Mouse (Mus musculus) activated CD4-positive, CD25-positive, alpha-beta regulatory T cell, adult 4 months (primary cell): Measurements from ENCODE around the gene Bckdha. TPM values are rescaled to one million over a fixed set of nuclear protein-coding genes. Genes with fewer than 3 reads are reported as not detected.

Experiments used
- ATAC-seq: one replicate; pipeline ENCODE4 v1.8.0; 2017
- polyA plus RNA-seq, 2 experiments: library from polyadenylated mRNA; unstranded; fragments of 100-300 nt; shearing (Covaris generic); gene quantifications; one replicate each; pipeline ENCODE4 v1.2.1; 2017

Gene Bckdha
- polyA plus RNA-seq, 2 experiments from 2014 or later = 15.3 to 15.8 TPM

DNA sequence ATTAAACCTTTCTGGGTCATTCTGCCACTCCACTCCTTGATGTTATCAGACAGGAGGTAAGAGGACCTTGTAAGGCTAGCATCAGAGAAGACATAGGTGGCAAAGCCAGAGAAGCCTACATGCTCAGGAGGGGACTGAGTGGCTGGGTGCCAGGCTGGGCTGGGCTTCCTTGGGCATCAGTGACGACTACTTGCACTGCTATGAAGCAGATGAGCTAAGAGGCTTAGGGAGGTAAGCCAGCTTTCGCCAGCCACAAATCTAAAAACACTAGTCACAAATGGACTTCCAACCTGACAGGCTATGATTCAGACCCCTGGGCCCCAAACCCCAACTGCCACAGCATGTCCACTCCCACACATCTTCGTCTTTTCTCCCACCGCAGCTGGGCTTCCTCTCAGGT is 14.2 kb downstream of the Bckdha start:
- no peak for ATAC-seq

DNA sequence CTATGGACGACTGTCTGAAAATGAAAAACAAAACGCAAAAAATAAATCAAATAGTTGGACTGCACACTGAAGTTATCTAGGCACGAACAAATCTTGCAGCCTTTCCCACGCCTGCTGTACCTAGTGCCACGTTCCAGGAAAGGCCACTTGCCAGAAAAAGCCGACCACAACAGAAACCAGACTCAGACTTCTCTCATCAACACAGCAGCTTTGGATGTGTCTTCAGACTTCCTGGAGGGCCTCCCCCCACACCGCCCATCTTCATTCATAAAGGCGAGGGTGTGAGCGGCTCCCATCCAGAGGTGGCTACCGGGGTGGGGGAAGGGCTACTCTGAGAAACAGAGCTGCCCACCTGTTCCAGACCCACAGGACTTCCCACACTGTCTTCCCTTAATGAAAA is 14.6 kb downstream of the Bckdha start:
- ATAC-seq = no peak

- no peak for ATAC-seq
Measured at GRCm38 (mm10) chr7:25639754-25640153, 19.0 kb downstream of the Bckdha start.

DNA sequence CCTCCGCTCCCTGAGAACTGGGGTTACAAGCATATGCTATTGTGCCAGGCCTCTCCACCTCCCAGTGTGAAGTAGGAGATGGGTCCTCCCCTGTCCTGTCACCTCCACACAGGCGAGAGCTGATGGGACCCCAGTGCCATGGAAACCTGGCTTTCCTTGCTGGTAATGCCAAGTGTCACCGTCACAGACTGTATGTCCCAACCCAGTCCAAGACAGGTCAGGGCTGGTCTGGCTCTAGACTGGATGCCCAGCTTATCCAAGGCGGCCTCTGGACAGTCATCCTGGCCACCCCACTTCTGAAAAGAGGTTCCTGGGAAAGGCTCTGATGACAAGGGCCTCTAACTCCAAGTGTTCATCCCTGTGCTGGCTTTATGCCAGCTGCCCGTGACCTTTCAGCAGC is 21.7 kb downstream of the Bckdha start:
- ATAC-seq = no peak

- ATAC-seq = no peak
Measured at GRCm38 (mm10) chr7:25636373-25636772, 22.4 kb downstream of the Bckdha start.

DNA sequence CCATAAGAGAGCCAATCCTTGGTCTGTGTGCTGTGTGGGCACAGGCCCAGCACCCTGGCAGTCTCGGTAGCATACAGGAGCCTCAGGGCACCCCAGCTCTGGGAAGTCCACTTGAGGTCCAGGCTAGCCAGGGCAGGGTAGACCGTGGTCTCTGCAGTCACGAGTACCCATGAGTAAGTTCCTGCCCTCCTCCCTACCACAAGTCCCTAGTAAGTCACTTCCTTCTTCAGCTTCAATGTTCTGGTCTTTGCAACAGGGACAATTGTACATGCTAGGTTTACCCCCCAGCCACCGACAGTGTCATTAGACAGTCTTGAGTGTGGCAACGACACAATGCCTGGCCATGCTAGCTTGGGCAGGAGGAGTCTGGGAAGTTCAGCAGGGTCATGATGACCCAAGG is 26.1 kb downstream of the Bckdha start:
- ATAC-seq = no peak

- ATAC-seq = no peak
Measured at GRCm38 (mm10) chr7:25628323-25628620, 30.5 kb downstream of the Bckdha start.

DNA sequence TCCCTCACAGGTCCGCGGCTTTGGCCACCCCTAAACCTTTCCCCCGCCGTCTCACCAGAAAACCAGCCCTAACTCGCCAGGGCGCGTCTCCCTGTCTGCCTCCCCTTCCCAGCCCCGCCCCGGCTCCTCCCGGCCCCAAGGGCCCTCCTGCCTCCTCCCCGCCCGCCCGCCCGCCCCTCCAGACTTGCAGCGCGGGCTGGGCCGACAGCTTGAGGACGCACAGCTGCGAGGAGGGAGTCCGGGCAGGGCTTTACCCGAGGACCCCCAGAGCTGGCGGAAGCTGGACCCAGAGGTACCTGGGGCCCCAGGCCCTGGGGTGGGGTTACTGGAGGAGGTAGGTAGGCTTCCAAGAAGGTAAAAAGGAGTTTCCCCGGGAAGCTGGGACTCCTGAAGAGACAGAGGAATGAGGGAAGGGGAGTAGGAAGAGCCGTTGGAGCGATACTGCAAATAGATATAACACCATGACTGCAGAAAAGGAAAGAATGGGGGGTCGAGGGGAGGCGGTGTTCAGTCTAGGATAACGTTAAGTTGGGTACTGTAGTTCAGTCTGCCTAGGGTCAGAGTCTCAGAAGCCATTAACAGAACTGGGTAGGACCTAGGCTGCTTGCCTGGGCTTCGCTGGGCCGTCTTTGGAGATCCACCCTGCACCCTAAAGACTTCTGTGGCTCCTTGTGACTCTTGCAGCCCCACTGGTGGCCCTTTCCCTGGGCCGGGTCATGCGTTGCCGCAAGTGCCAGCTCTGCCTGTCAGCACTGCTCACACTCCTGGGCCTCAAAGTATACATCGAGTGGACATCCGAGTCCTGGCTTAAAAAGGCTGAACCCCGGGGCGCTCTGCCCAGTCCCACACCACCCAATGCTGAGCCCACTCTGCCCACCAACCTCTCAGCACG is 31.1 kb downstream of the Bckdha start:
- no peak for ATAC-seq

- ATAC-seq = no peak
Measured at GRCm38 (mm10) chr7:25626509-25627430, 32.0 kb downstream of the Bckdha start, which contains the start of gene B3gnt8. TSS of gene B3gnt8 (plus strand) at chr7:25626654.

GRCm38 (mm10) chr7:25625594-25626250 is 33.1 kb downstream of the Bckdha start:
- ATAC-seq = no peak

GRCm38 (mm10) chr7:25624851-25625250 is 33.9 kb downstream of the Bckdha start:
- ATAC-seq = no peak

DNA sequence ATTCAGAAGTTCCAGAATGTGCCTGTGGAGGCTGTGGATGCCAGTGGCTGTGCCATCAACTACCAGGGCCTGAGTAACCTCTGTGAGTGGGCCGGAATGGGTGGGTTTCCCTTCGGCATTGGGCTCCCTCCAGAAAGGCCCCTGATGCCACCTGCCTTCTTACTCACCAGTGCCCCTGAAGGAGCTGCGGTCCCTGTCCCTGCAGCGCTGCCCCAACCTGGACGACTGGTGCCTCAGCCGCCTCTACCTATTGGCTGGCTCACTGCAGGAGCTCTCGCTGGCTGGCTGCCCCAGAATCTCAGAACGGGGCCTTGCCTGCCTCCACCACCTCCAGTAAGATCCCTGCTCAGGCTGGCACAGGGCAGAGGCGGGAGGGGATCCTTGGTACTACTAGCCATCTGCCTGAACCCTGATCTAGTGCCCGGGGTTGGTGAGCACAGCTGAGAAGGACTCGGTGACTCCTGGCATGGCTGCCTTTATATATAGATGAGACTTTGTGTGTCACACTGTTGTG is 34.9 kb downstream of the Bckdha start:
- ATAC-seq = no peak

DNA sequence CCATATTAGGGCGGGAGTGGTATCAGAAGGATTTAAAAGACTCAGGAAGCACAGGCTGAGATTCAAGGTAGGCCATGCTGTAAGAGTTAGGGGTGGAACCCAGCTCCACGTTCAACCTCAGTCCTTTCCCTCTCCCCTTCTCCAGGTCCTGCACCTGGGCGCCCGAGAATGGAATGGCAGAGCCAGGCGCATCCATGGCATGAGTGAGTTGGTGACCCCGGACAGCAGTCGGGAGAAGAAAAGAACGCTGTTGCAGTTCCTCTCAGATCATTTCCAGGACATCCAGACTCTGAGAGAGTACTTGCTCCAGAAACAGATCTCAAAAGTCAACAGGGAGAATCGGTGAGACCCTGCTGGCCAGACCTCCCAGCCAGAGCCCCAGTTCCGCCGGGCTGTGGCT is 38.0 kb downstream of the Bckdha start:
- ATAC-seq = no peak

GRCm38 (mm10) chr7:25620101-25620500 is 38.7 kb downstream of the Bckdha start:
- no peak for ATAC-seq

- no peak for ATAC-seq
Measured at GRCm38 (mm10) chr7:25619722-25619991, 39.1 kb downstream of the Bckdha start.

GRCm38 (mm10) chr7:25618865-25619721 is 39.7 kb downstream of the Bckdha start, which contains the start of gene Dmac2:
TSS of gene Dmac2 (plus strand) at chr7:25619414.
- ATAC-seq = peak; percentile 97

- ATAC-seq = no peak
Measured at GRCm38 (mm10) chr7:25617376-25618160, 41.2 kb downstream of the Bckdha start.

DNA sequence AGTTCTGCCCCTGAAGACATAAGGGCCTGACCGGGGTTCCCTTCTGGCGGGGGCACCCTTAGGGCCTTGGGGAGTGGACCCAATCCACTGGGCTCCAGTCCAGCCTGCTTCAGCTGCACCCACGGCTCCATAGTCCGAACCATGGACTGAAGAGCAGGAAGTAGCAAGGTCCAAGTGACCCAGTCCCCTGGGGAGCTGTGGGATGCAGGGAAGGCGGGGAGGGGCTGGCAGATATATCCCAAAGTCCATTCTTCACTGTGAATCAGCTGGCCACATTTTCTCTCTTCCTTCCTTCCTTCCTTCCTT is 43.1 kb downstream of the Bckdha start, which contains the start of gene Erich4:
Erich4 (minus strand) TSS at position 187 of the 306 bp plus-strand sequence.
- ATAC-seq = no peak

GRCm38 (mm10) chr7:25614831-25615705 is 43.7 kb downstream of the Bckdha start:
- no peak for ATAC-seq

DNA sequence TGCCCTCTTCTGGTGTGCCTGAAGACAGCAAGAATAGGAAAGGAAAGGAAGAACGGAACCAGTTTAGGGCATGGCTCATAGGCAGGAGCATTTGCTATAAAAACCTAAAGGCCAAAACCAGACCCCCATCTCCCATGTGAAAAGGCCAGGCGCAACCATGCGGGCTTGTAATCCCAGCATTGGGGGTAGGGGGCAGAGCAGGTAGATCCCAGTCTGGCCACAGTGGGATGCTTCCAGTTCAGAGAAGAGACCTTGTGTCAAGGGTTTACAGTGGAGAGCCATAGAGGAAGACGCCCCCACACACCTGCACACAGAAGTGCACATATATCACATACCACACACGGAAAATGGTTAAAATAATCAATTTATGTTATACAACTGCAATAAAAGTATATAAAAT is 44.7 kb downstream of the Bckdha start:
- ATAC-seq = no peak
